Mouse (Mus musculus): ENCODE data around the gene Tmigd1. TPM values are rescaled to one million over a fixed set of nuclear protein-coding genes. Genes with fewer than 3 reads are reported as not detected.

Gene Tmigd1
- total and polyA plus RNA-seq, 3 experiments: 0.16 to 0.57 (median 0.47) TPM

DNA sequence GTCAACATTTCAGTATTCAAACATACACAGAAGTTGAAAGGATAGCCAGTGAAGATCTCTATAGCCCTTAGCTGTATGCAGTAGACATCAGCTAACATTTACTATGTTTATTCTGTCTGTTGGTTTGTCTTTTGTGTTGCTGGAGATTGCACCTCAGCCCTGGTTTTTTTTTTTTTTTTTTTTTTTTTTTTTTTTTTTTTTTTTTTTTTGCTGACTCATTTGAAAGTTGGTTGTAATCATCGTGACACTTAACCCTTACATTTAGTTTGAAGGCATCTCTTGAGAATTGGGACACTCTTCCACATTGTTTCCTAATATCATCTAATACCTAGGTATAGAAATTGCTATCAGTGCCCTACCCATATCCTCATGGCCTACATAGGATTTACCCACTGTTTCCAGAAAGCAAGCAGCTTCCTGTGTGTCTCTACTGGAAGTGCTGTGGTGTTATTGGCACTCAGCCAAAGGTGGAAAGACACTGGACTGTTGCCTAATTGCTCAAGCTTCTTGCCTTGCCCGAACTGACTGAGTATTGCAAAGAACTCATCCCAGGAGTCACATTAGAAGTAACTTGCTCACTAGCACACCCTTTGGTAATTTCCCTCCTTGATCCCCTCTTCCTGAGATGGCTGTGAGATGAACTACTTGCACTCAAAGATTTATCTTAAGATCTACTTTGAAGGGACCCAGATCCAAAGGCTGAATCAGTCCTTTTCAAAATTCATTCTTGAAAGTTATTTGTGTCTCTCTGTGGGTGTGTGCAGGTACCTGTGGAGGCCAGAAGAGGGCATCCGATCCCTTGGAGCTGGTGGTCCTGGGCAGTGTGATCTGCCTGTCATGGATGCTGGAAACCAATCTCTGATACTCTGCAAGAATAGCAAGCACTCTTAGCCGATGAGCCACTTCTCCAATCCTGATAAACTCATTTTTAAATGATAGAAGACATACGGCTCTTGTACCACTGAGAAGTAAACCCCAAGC lies 1.9 kb upstream of the Tmigd1 start:
- H3K27ac ChIP-seq: no peak overlapping the region
- intact Hi-C loops (cut with DNase I): loop anchor here (2.0 kb wide), 1 partner anchor 45 kb away; no protein-coding TSS in a partner anchor
- no peaks in the 10 kb centered on the region for H3K79me2 ChIP-seq (replicated peaks; ENCODE audit: control insufficient read depth, insufficient read depth, low read length)
- WGBS: 44% methylated on average over 5 of the region's 5 CpGs
- H3K9ac ChIP-seq (ENCODE audit: low read depth, low read length): no peak overlapping the region
- no peaks in the 10 kb centered on the region for H3K27me3 ChIP-seq (ENCODE audit: control insufficient read depth, insufficient read depth, low read length)
- H3K4me1 ChIP-seq (ENCODE audit: control insufficient read depth, insufficient read depth, low read length): peaks cover 5% of the 10 kb centered on the region
- DNase-seq: peak in 1 of 2 experiments; percentile 26
- TF ChIP-seq CTCF (IDR thresholded peaks at IDR 0.05) (peak; percentile 65), EP300 (IDR thresholded peaks at IDR 0.05; ENCODE audit: insufficient read depth, low read depth, low read length) (no peak), POLR2A (IDR thresholded peaks at IDR 0.05; ENCODE audit: insufficient read depth, low read depth, low read length) (no peak)
- no peaks in the 10 kb centered on the region; the same call in 1 of the 2 replicates for H3K36me3 ChIP-seq (ENCODE audit: control insufficient read depth, insufficient read depth, low read length)
- no peak overlapping the region for H3K4me3 ChIP-seq

- H3K27ac ChIP-seq: no peak overlapping the region
- no peaks in the 10 kb centered on the region for H3K79me2 ChIP-seq (replicated peaks; ENCODE audit: control insufficient read depth, insufficient read depth, low read length)
- intact Hi-C loops (cut with DNase I): no loop called here
- WGBS: 84% methylated on average over 2 of the region's 2 CpGs
- TF ChIP-seq EP300 (IDR thresholded peaks at IDR 0.05; ENCODE audit: insufficient read depth, low read depth, low read length) (no peak), POLR2A (IDR thresholded peaks at IDR 0.05; ENCODE audit: insufficient read depth, low read depth, low read length) (no peak)
- H3K27me3 ChIP-seq (ENCODE audit: control insufficient read depth, insufficient read depth, low read length): no peaks in the 10 kb centered on the region
- H3K4me3 ChIP-seq: no peak overlapping the region
- DNase-seq: no peak
- H3K36me3 ChIP-seq (ENCODE audit: control insufficient read depth, insufficient read depth, low read length): no peaks in the 10 kb centered on the region; the same call in 1 of the 2 replicates
- H3K9ac ChIP-seq (ENCODE audit: low read depth, low read length): no peak overlapping the region
- H3K4me1 ChIP-seq (ENCODE audit: control insufficient read depth, insufficient read depth, low read length): peaks cover 4% of the 10 kb centered on the region
Observed at GRCm38 (mm10) chr11:76904340-76904739, 2.4 kb downstream of the Tmigd1 start.

- H3K4me1 ChIP-seq (ENCODE audit: control insufficient read depth, insufficient read depth, low read length): no peaks in the 10 kb centered on the region
- H3K9ac ChIP-seq (ENCODE audit: low read depth, low read length): no peak overlapping the region
- no peak overlapping the region for H3K27ac ChIP-seq
- WGBS: 88% methylated on average over 7 of the region's 7 CpGs
- intact Hi-C loops (cut with DNase I): no loop called here
- no peaks in the 10 kb centered on the region for H3K27me3 ChIP-seq (ENCODE audit: control insufficient read depth, insufficient read depth, low read length)
- no peaks in the 10 kb centered on the region for H3K79me2 ChIP-seq (replicated peaks; ENCODE audit: control insufficient read depth, insufficient read depth, low read length)
- TF ChIP-seq EP300 (IDR thresholded peaks at IDR 0.05; ENCODE audit: insufficient read depth, low read depth, low read length) (no peak), POLR2A (IDR thresholded peaks at IDR 0.05; ENCODE audit: insufficient read depth, low read depth, low read length) (no peak)
- no peaks in the 10 kb centered on the region for H3K36me3 ChIP-seq (ENCODE audit: control insufficient read depth, insufficient read depth, low read length)
- no peak overlapping the region for H3K4me3 ChIP-seq
- DNase-seq: no peak
Observed at GRCm38 (mm10) chr11:76908651-76909050, 6.7 kb downstream of the Tmigd1 start.

DNA sequence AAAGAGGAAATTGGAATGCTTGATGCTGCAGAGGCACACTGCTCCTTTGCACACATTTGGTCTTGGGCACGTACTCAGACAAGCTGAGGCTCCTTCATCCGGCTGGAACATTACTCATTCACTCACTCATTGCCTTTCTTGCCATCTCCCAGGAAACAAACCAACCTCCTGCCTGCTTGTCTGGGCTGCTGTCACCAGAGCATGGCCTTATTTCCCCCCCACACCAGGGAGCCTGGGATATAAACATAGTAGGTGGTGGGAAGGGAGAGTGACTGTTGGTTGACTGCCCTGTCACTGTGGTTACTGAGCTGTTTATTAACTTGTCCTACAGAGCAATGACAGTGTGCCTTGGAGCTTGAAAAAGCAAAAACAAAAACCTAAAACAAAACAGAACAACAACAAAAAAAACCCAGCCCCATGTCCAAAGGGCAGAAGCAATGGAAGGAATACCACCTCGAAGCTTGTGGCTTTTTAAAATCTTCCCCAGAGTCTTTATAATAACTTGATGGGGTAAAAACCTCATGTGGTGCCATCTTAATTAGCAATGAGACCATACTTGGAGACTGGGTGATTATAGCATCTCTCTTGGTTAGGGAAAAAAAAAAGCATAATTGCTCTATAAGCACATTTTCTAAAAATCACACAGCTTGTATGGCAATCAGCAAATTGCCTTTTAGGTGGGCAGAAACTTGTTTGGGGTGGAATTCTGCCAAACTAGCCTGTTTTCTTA lies 9.5 kb downstream of the Tmigd1 start:
- 56% methylated on average over 3 of the region's 3 CpGs for WGBS
- H3K4me1 ChIP-seq (ENCODE audit: control insufficient read depth, insufficient read depth, low read length): peaks cover 1% of the 10 kb centered on the region
- H3K4me3 ChIP-seq: no peak overlapping the region
- H3K27me3 ChIP-seq (ENCODE audit: control insufficient read depth, insufficient read depth, low read length): no peaks in the 10 kb centered on the region
- DNase-seq: no peak
- no peaks in the 10 kb centered on the region for H3K79me2 ChIP-seq (replicated peaks; ENCODE audit: control insufficient read depth, insufficient read depth, low read length)
- H3K27ac ChIP-seq: no peak overlapping the region
- no peaks in the 10 kb centered on the region for H3K36me3 ChIP-seq (ENCODE audit: control insufficient read depth, insufficient read depth, low read length)
- no peak overlapping the region for H3K9ac ChIP-seq (ENCODE audit: low read depth, low read length)
- no peak for TF ChIP-seq EP300 (IDR thresholded peaks at IDR 0.05; ENCODE audit: insufficient read depth, low read depth, low read length)
- TF ChIP-seq CTCF (IDR thresholded peaks at IDR 0.05): no peak
- TF ChIP-seq POLR2A (IDR thresholded peaks at IDR 0.05; ENCODE audit: insufficient read depth, low read depth, low read length): no peak
- intact Hi-C loops (cut with DNase I): no loop called here

- peak in 1 of 2 experiments; percentile 24 for DNase-seq
- TF ChIP-seq POLR2A (IDR thresholded peaks at IDR 0.05; ENCODE audit: insufficient read depth, low read depth, low read length) (no peak), CTCF (IDR thresholded peaks at IDR 0.05) (no peak), EP300 (IDR thresholded peaks at IDR 0.05; ENCODE audit: insufficient read depth, low read depth, low read length) (no peak)
- H3K9ac ChIP-seq (ENCODE audit: low read depth, low read length): no peak overlapping the region
- WGBS: 11% methylated on average over 7 of the region's 7 CpGs
- H3K4me1 ChIP-seq (ENCODE audit: control insufficient read depth, insufficient read depth, low read length): peaks cover 2% of the 10 kb centered on the region
- intact Hi-C loops (cut with DNase I): no loop called here
- no peak overlapping the region for H3K4me3 ChIP-seq
- no peaks in the 10 kb centered on the region for H3K79me2 ChIP-seq (replicated peaks; ENCODE audit: control insufficient read depth, insufficient read depth, low read length)
- H3K27me3 ChIP-seq (ENCODE audit: control insufficient read depth, insufficient read depth, low read length): no peaks in the 10 kb centered on the region
- H3K27ac ChIP-seq: no peak overlapping the region
- H3K36me3 ChIP-seq (ENCODE audit: control insufficient read depth, insufficient read depth, low read length): no peaks in the 10 kb centered on the region
Observed at GRCm38 (mm10) chr11:76912055-76912395, 10.1 kb downstream of the Tmigd1 start.
